Mouse (Mus musculus) ZHBTc4 (cell line): ENCODE data around the gene Sdf4.
A peak's percentile ranks its signal among the peaks of the same experiment; 100 is the strongest.

Experiments used
- DNase-seq: peaks from one replicate; pipeline ENCODE4 v3.0.0-alpha.2; 2011; ENCODE audit warnings: low read depth, low spot score

Gene Sdf4

GRCm38 (mm10) chr4:155992241-155992905 is at the start of gene Sdf4, which contains the start of gene B3galt6:
Gene Sdf4, plus strand, starts transcription at chr4:155992872.
Gene B3galt6, minus strand, starts transcription at chr4:155992649.
- peak; percentile 91 for DNase-seq

GRCm38 (mm10) chr4:155943049-155943452 is 49.6 kb upstream of the Sdf4 start:
- DNase-seq, result peak; percentile 43

- DNase-seq, result peak; percentile 98
Measured at GRCm38 (mm10) chr4:155943534-155944249, 49.0 kb upstream of the Sdf4 start, which contains the start of gene Ube2j2. Gene Ube2j2, plus strand, starts transcription at chr4:155943831.

GRCm38 (mm10) chr4:155944271-155944670 is 48.4 kb upstream of the Sdf4 start:
- DNase-seq, result no peak

- no peak for DNase-seq
Measured at GRCm38 (mm10) chr4:155947094-155947493, 45.6 kb upstream of the Sdf4 start.

- no peak for DNase-seq
Measured at GRCm38 (mm10) chr4:155955491-155955890, 37.2 kb upstream of the Sdf4 start.

- DNase-seq, result peak; percentile 91
Measured at GRCm38 (mm10) chr4:155959275-155959674, 33.4 kb upstream of the Sdf4 start.

GRCm38 (mm10) chr4:155962167-155962971 is 30.3 kb upstream of the Sdf4 start, which contains the start of gene C1qtnf12:
Gene C1qtnf12, plus strand, starts transcription at chr4:155962318.
- peak; percentile 49 for DNase-seq

- DNase-seq, result no peak
Measured at GRCm38 (mm10) chr4:155963106-155963505, 29.6 kb upstream of the Sdf4 start.

- no peak for DNase-seq
Measured at GRCm38 (mm10) chr4:155964396-155964795, 28.3 kb upstream of the Sdf4 start.

GRCm38 (mm10) chr4:155969043-155969653 is 23.5 kb upstream of the Sdf4 start:
- DNase-seq, result peak; percentile 22

- DNase-seq, result no peak
Measured at GRCm38 (mm10) chr4:155970286-155970685, 22.4 kb upstream of the Sdf4 start.

- no peak for DNase-seq
Measured at GRCm38 (mm10) chr4:155972651-155973050, 20.0 kb upstream of the Sdf4 start.

GRCm38 (mm10) chr4:155973239-155973638 is 19.4 kb upstream of the Sdf4 start:
- DNase-seq, result no peak

GRCm38 (mm10) chr4:155981436-155982082 is 11.1 kb upstream of the Sdf4 start:
- no peak for DNase-seq

GRCm38 (mm10) chr4:155983788-155984187 is 8.9 kb upstream of the Sdf4 start:
- peak; percentile 71 for DNase-seq

GRCm38 (mm10) chr4:155991211-155991907 is 1.3 kb upstream of the Sdf4 start:
- DNase-seq, result peak; percentile 52

GRCm38 (mm10) chr4:155991908-155992230 is 803 bp upstream of the Sdf4 start:
- DNase-seq, result no peak

- peak; percentile 96 for DNase-seq
Measured at GRCm38 (mm10) chr4:155992906-155993547, 355 bp downstream of the Sdf4 start.

- no peak for DNase-seq
Measured at GRCm38 (mm10) chr4:155993606-155994005, 934 bp downstream of the Sdf4 start.
